Mouse (Mus musculus) adrenal gland, adult 18-20 months (tissue): ENCODE data around the gene Hid1. TPM values are rescaled to one million over a fixed set of nuclear protein-coding genes. Genes with fewer than 3 reads are reported as not detected.

Experiments used
- DNase-seq, 2 experiments: peaks; one replicate each; pipeline ENCODE4 v3.0.0; 2021 to 2022; ENCODE audit warnings: low spot score in 2 of 2
- total RNA-seq, 2 experiments: library from RNA; stranded (reverse); gene quantifications; 1 replicate in 1 of 2; 2 replicates in 1 of 2; pipeline ENCODE4 v1.2.3; 2021

Gene Hid1
- total RNA-seq, 2 experiments from 2014 or later: 31.4 to 65.8 TPM

- DNase-seq: no peak
Observed at GRCm38 (mm10) chr11:115377254-115377653, 9.7 kb upstream of the Hid1 start.

GRCm38 (mm10) chr11:115376722-115377121 lies 9.2 kb upstream of the Hid1 start:
- no peak for DNase-seq

- DNase-seq: peak in 1 of 2 experiments; percentile 62
Observed at GRCm38 (mm10) chr11:115374695-115375425, 7.3 kb upstream of the Hid1 start.

- DNase-seq: peak; percentile 63 to 68
Observed at GRCm38 (mm10) chr11:115373805-115374694, 6.5 kb upstream of the Hid1 start.

GRCm38 (mm10) chr11:115372737-115373136 lies 5.2 kb upstream of the Hid1 start:
- DNase-seq: no peak

GRCm38 (mm10) chr11:115372015-115372414 lies 4.5 kb upstream of the Hid1 start:
- DNase-seq: no peak

- DNase-seq: no peak
Observed at GRCm38 (mm10) chr11:115371354-115371753, 3.8 kb upstream of the Hid1 start.

- DNase-seq: no peak
Observed at GRCm38 (mm10) chr11:115370368-115370767, 2.8 kb upstream of the Hid1 start.

GRCm38 (mm10) chr11:115366706-115367394 lies 706 bp downstream of the Hid1 start:
- peak in 1 of 2 experiments; percentile 30 for DNase-seq

GRCm38 (mm10) chr11:115366039-115366705 lies 1.4 kb downstream of the Hid1 start:
- no peak for DNase-seq

- no peak for DNase-seq
Observed at GRCm38 (mm10) chr11:115364136-115364535, 3.4 kb downstream of the Hid1 start.

- no peak for DNase-seq
Observed at GRCm38 (mm10) chr11:115359726-115360125, 7.8 kb downstream of the Hid1 start.

- DNase-seq: no peak
Observed at GRCm38 (mm10) chr11:115359293-115359692, 8.3 kb downstream of the Hid1 start.

GRCm38 (mm10) chr11:115358468-115358867 lies 9.1 kb downstream of the Hid1 start:
- peak; percentile 70 to 72 for DNase-seq

GRCm38 (mm10) chr11:115354183-115354582 lies 13.4 kb downstream of the Hid1 start:
- DNase-seq: peak; percentile 71 to 77

- DNase-seq: no peak
Observed at GRCm38 (mm10) chr11:115353375-115353774, 14.2 kb downstream of the Hid1 start.

GRCm38 (mm10) chr11:115349976-115350375 lies 17.6 kb downstream of the Hid1 start:
- DNase-seq: no peak

- DNase-seq: no peak
Observed at GRCm38 (mm10) chr11:115348681-115349248, 18.8 kb downstream of the Hid1 start.

- DNase-seq: no peak
Observed at GRCm38 (mm10) chr11:115345515-115345914, 22.0 kb downstream of the Hid1 start.

GRCm38 (mm10) chr11:115344967-115345366 lies 22.6 kb downstream of the Hid1 start:
- no peak for DNase-seq

- DNase-seq: no peak
Observed at GRCm38 (mm10) chr11:115341866-115342265, 25.7 kb downstream of the Hid1 start.
